Mouse (Mus musculus) embryonic fibroblast, embryonic 13.5 days (primary cell): ENCODE data around the gene Nudt14.

Experiments used
- CTCF ChIP-seq: IDR thresholded peaks from 2 replicates; pipeline ENCODE4 v1.5.1; 2011; ENCODE audit warnings: mild to moderate bottlenecking, control low read depth, low read length, moderate library complexity, borderline replicate concordance; ENCODE audit not compliant: insufficient read depth
- POLR2A ChIP-seq: IDR thresholded peaks from 2 replicates; pipeline ENCODE4 v1.6.1; 2011; ENCODE audit warnings: low read depth, mild to moderate bottlenecking, control low read depth, low read length, moderate library complexity

DNA sequence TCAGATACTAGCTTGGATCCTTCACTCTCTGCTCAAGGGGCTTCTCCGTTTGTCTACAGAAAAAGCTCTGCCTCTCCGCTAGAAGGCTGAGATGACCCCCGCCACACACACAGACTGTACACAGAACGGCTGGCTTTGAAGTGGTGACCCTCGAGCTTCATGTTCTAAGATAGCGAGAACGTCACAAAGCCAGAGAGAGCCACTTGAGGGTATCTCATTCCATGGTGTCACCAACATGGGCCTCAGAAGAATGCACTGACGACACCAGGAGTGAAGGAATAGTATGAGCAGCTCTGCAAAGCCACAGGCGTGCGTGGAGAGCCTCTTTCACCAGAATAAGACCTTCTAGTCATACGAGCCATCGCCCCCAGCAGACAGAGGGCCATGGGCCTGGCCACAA is 20.4 kb downstream of the Nudt14 start:
- no peak for TF ChIP-seq CTCF
- no peak for TF ChIP-seq POLR2A
